Mouse (Mus musculus): ENCODE measurements around the gene Clpsl2. TPM values are rescaled to one million over a fixed set of nuclear protein-coding genes. Genes with fewer than 3 reads are reported as not detected.
A peak's percentile ranks its signal among the peaks of the same experiment; 100 is the strongest.

The Clpsl2 gene
- polyA plus RNA-seq, 1 experiment from 2014 or later: not detected

DNA sequence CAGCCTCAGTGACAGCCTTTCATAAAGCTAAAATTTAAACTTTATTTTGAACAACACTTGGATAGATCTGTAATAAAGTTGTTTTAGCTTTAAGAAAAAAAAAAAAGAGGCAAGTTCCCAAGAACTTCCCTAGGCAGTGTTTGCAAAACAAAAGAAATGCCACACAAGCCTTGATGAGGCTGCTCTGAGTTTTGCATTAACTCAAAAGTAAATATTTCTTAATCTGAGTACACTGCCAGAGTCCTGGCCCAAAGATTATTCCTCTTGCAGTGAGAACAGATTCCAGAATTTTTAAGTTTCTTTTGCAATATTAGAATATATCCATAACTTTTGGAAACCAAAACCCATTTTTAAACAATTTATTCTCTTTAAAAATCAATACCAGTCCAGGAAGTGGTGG, 16.0 kb downstream of the Clpsl2 start:
- no peaks in the 10 kb centered on the region for H3K27me3 ChIP-seq (replicated peaks; ENCODE audit: control insufficient read depth, insufficient read depth, low read length)
- no peak for ATAC-seq
- no peak for TF ChIP-seq CTCF (IDR thresholded peaks at IDR 0.05; ENCODE audit: low read depth)
- no peak overlapping the region for H3K4me3 ChIP-seq (ENCODE audit: low read depth, low read length)
- H3K4me1 ChIP-seq (replicated peaks; ENCODE audit: control insufficient read depth, insufficient read depth, low read length): no peaks in the 10 kb centered on the region
- no peak overlapping the region for H3K4me2 ChIP-seq (replicated peaks; ENCODE audit: low read depth)
- H3K9me3 ChIP-seq (ENCODE audit: control insufficient read depth): no peaks in the 10 kb centered on the region
- H3K36me3 ChIP-seq (ENCODE audit: control insufficient read depth, insufficient read depth): no peaks in the 10 kb centered on the region
- no peak overlapping the region for H3K27ac ChIP-seq (ENCODE audit: low read depth, low read length)
- no peak overlapping the region for H3K9ac ChIP-seq (ENCODE audit: low read depth, low read length)

DNA sequence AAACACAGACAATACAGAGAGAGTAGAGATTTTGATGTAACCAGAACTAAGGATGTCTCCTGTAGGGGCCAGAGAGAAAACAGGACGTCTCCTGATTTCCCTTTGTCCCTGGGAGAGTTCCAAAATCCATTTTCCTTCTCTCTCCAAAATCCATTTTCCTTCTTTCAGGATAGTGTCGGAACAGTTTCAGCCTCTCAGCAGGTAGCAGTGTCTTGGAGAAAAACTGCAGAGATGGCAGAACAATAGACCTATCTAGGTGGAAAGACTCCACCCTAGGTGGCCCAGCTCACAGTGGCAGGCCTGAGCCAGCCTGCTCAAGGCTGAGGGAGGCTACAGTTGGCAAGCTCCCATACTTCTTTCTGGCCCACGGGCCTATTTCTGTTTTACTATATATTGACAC, 18.3 kb downstream of the Clpsl2 start:
- H3K36me3 ChIP-seq (ENCODE audit: control insufficient read depth, insufficient read depth): no peaks in the 10 kb centered on the region
- no peak overlapping the region for H3K4me3 ChIP-seq (ENCODE audit: low read depth, low read length)
- no peak overlapping the region for H3K9ac ChIP-seq (ENCODE audit: low read depth, low read length)
- H3K9me3 ChIP-seq (ENCODE audit: control insufficient read depth): no peaks in the 10 kb centered on the region
- no peak overlapping the region for H3K27ac ChIP-seq (ENCODE audit: low read depth, low read length)
- TF ChIP-seq CTCF (IDR thresholded peaks at IDR 0.05; ENCODE audit: low read depth): no peak
- H3K4me2 ChIP-seq (replicated peaks; ENCODE audit: low read depth): no peak overlapping the region
- no peaks in the 10 kb centered on the region for H3K4me1 ChIP-seq (replicated peaks; ENCODE audit: control insufficient read depth, insufficient read depth, low read length)
- H3K27me3 ChIP-seq (replicated peaks; ENCODE audit: control insufficient read depth, insufficient read depth, low read length): no peaks in the 10 kb centered on the region
- 52% methylated on average over 3 of the region's 3 CpGs for WGBS
- ATAC-seq: no peak

DNA sequence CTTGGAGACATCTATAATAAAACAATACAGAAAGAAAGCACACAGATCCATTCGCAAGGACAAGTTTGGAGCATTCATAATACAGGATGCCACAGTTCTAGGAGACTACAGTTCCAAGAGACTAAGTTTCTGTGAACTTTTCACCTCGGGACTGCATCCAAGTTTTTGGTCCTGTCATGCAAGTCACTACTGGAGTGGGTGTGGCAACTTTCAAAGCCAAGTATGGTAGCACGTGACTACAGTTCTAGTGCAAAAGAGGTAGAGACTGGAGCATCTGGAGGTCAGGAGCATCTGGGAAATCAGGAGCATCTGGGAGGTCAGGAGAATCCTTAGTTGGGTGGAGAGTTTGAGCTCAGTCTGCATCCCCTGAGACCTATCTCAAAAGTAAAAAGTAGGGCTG, 22.7 kb downstream of the Clpsl2 start:
- 0 out of 2 replicates have a peak, but pooled peaks cover 4% of the 10 kb centered on the region for H3K4me1 ChIP-seq (replicated peaks; ENCODE audit: control insufficient read depth, insufficient read depth, low read length)
- no peak overlapping the region for H3K9ac ChIP-seq (ENCODE audit: low read depth, low read length)
- no peaks in the 10 kb centered on the region for H3K9me3 ChIP-seq (ENCODE audit: control insufficient read depth)
- ATAC-seq: no peak
- no peak for TF ChIP-seq CTCF (IDR thresholded peaks at IDR 0.05; ENCODE audit: low read depth)
- H3K4me2 ChIP-seq (replicated peaks; ENCODE audit: low read depth): no peak overlapping the region
- H3K4me3 ChIP-seq (ENCODE audit: low read depth, low read length): no peak overlapping the region
- no peaks in the 10 kb centered on the region for H3K36me3 ChIP-seq (ENCODE audit: control insufficient read depth, insufficient read depth)
- 78% methylated on average over 3 of the region's 3 CpGs for WGBS
- H3K27ac ChIP-seq (ENCODE audit: low read depth, low read length): no peak overlapping the region
- H3K27me3 ChIP-seq (replicated peaks; ENCODE audit: control insufficient read depth, insufficient read depth, low read length): no peaks in the 10 kb centered on the region

DNA sequence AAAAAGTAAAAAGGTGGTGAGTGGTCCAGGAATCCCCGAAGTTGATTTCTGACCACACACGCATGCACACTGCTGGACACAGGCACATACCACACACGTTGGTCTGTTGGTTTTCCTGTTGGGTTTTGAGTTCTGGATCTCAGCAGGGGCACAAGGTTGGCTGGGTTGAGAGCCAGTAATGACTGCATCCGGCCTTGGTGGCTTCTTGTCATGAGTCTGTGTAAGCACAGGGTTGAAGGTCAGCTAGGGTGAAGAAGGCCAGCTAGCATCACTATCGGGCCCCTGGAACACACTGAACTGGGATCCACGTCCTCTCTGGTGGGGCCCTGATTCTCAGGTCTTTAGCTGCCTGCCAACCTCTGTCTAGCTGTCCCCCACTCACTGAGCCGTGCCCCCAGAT, 23.3 kb downstream of the Clpsl2 start:
- WGBS: 83% methylated on average over 7 of the region's 7 CpGs
- no peak overlapping the region for H3K9ac ChIP-seq (ENCODE audit: low read depth, low read length)
- no peaks in the 10 kb centered on the region for H3K36me3 ChIP-seq (ENCODE audit: control insufficient read depth, insufficient read depth)
- H3K4me1 ChIP-seq (replicated peaks; ENCODE audit: control insufficient read depth, insufficient read depth, low read length): 0 out of 2 replicates have a peak, but pooled peaks cover 4% of the 10 kb centered on the region
- ATAC-seq: no peak
- no peak overlapping the region for H3K4me3 ChIP-seq (ENCODE audit: low read depth, low read length)
- H3K4me2 ChIP-seq (replicated peaks; ENCODE audit: low read depth): no peak overlapping the region
- H3K9me3 ChIP-seq (ENCODE audit: control insufficient read depth): no peaks in the 10 kb centered on the region
- no peak for TF ChIP-seq CTCF (IDR thresholded peaks at IDR 0.05; ENCODE audit: low read depth)
- H3K27me3 ChIP-seq (replicated peaks; ENCODE audit: control insufficient read depth, insufficient read depth, low read length): no peaks in the 10 kb centered on the region
- no peak overlapping the region for H3K27ac ChIP-seq (ENCODE audit: low read depth, low read length)

DNA sequence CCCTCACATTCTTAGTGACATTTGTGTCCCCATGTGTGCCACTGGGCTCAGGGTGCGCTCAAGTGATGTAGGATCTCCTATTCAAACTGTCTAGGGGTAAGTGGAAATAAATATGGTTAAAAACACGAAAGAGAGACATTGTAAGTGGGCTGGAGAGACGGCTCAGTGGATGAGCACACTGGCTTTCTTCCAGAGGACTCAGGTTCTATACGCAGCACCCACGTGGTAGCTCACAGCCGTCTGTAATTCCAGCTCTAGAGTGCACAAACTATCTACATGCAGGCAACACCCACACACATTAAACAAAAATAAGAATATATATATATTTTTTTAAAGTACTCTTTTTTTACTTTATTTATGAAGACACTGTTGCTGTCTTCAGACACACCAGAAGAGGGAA, 23.7 kb downstream of the Clpsl2 start:
- H3K4me1 ChIP-seq (replicated peaks; ENCODE audit: control insufficient read depth, insufficient read depth, low read length): 0 out of 2 replicates have a peak, but pooled peaks cover 4% of the 10 kb centered on the region
- ATAC-seq: no peak
- H3K4me3 ChIP-seq (ENCODE audit: low read depth, low read length): no peak overlapping the region
- no peaks in the 10 kb centered on the region for H3K36me3 ChIP-seq (ENCODE audit: control insufficient read depth, insufficient read depth)
- H3K9me3 ChIP-seq (ENCODE audit: control insufficient read depth): no peaks in the 10 kb centered on the region
- H3K27ac ChIP-seq (ENCODE audit: low read depth, low read length): no peak overlapping the region
- no peak for TF ChIP-seq CTCF (IDR thresholded peaks at IDR 0.05; ENCODE audit: low read depth)
- no peak overlapping the region for H3K4me2 ChIP-seq (replicated peaks; ENCODE audit: low read depth)
- WGBS: 85% methylated on average over 6 of the region's 6 CpGs
- H3K9ac ChIP-seq (ENCODE audit: low read depth, low read length): no peak overlapping the region
- no peaks in the 10 kb centered on the region for H3K27me3 ChIP-seq (replicated peaks; ENCODE audit: control insufficient read depth, insufficient read depth, low read length)

DNA sequence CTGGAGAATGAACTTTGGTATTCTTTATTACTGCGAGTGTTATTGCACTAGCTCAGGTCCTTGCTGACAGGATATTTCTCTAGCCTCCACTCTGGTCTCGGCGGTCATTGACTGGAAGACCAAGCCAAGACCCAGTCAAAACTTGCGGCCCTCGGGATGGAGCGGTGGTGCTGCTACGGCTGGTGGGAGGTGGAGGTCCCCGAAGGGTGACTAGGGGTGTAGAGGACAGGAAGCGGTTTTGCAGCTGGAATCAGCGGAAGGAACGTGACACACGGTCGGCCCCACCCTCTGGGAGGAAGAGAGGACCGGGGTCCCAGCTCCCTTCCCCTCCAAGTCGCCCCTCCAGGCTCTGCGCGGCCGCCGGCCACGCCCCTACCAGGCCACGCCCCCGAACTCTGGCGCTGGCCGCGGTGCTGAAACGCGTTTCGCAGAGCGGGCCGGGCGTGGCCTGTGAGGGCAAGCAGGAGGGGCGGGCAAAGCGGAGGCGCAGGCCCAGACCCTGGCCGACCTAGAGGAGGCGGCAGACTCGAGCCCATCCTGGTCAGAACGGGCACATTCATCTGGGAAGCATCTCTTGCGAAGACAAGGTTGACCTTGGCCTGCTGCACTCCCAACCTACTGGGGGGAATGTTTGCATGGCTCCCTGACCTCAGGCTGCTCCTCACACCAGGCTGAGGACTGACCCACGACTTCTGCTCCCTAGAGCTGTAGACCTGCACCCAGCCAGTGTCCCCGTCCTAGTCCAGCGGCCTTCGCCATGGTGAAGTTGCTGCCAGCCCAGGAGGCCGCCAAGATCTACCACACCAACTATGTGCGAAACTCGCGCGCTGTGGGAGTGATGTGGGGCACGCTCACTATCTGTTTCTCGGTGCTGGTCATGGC, 26.3 kb downstream of the Clpsl2 start, which contains the start of gene Lhfpl5:
Gene Lhfpl5 (plus strand): TSS at position 398 of the 882 bp plus-strand sequence.
- Histone ChIP-seq H3K4me1 (replicated peaks; ENCODE audit: control insufficient read depth, insufficient read depth, low read length) (0 out of 2 replicates have a peak, but pooled peaks cover 4% of the 10 kb centered on the region), H3K4me2 (replicated peaks; ENCODE audit: low read depth) (peak within 1 kb of the TSS; percentile 64), H3K9me3 (ENCODE audit: control insufficient read depth) (no peaks in the 10 kb centered on the region), H3K27ac (ENCODE audit: low read depth, low read length) (no peak within 1 kb of the TSS), H3K36me3 (ENCODE audit: control insufficient read depth, insufficient read depth) (no peaks in the 10 kb centered on the region), H3K9ac (ENCODE audit: low read depth, low read length) (no peak within 1 kb of the TSS), H3K27me3 (replicated peaks; ENCODE audit: control insufficient read depth, insufficient read depth, low read length) (no peaks in the 10 kb centered on the region), H3K4me3 (ENCODE audit: low read depth, low read length) (0 out of 2 replicates have a peak within 1 kb of the TSS, but pooled peaks have one; percentile 21)
- WGBS: 17% methylated on average over 50 of the region's 50 CpGs
- ATAC-seq: peak; percentile 52; the same call in 1 of the 2 replicates
- 0 out of 2 replicates have a peak, but pooled peaks have one; percentile 3 for TF ChIP-seq CTCF (IDR thresholded peaks at IDR 0.05; ENCODE audit: low read depth)

Data from intestine, postnatal 0 days (tissue).